In genomic region chr1:157039836-157040196, GRCm38 (mm10) we compare ENCODE assay signal across 8 mouse cellular contexts.
A peak's percentile ranks its signal among the peaks of the same experiment; 100 is the strongest.
DNase-seq lines count a peak whose midpoint lies in the region; ATAC-seq and TF ChIP-seq lines count a peak whose summit lies in the region.

No protein-coding gene starts in this region.

- no peaks in the 10 kb centered on the region for H3K27me3 ChIP-seq in lung, embryonic 16.5 days (ENCODE audit: control insufficient read depth, insufficient read depth, low read depth, low read length)
- no peaks in the 10 kb centered on the region for H3K27me3 ChIP-seq in forebrain, embryonic 12.5 days
- no peaks in the 10 kb centered on the region for H3K27me3 ChIP-seq in limb, embryonic 15.5 days
- H3K27me3 ChIP-seq in neural tube, embryonic 15.5 days (replicated peaks): no peaks in the 10 kb centered on the region

- no peak for TF ChIP-seq POLR2A in lung, adult 2 months (IDR thresholded peaks at IDR 0.05; ENCODE audit: borderline replicate concordance, extremely low read depth, low read depth, low read length)

- H3K4me1 ChIP-seq in lung, embryonic 16.5 days (replicated peaks; ENCODE audit: control insufficient read depth, insufficient read depth, low read length): peaks cover 33% of the 10 kb centered on the region
- H3K4me1 ChIP-seq in lung, adult 2 months (ENCODE audit: control insufficient read depth, insufficient read depth, low read length): peaks cover 14% of the 10 kb centered on the region
- peaks cover 47% of the 10 kb centered on the region for H3K4me1 ChIP-seq in forebrain, embryonic 12.5 days
- peaks cover 22% of the 10 kb centered on the region for H3K4me1 ChIP-seq in limb, embryonic 15.5 days
- H3K4me1 ChIP-seq in neural tube, embryonic 15.5 days: peaks cover 42% of the 10 kb centered on the region

- H3K4me2 ChIP-seq in lung, embryonic 16.5 days (ENCODE audit: low read depth, low read length): peak overlapping the region; percentile 50
- H3K4me2 ChIP-seq in forebrain, embryonic 12.5 days: peak overlapping the region; percentile 36
- no peak overlapping the region for H3K4me2 ChIP-seq in limb, embryonic 15.5 days
- H3K4me2 ChIP-seq in neural tube, embryonic 15.5 days: peak overlapping the region; percentile 36

- peak overlapping the region; percentile 16; the same call in 1 of the 2 replicates for H3K4me3 ChIP-seq in lung, embryonic 16.5 days (ENCODE audit: low read length)
- H3K4me3 ChIP-seq in lung, adult 2 months (replicated peaks; ENCODE audit: extremely low read depth, low read depth, low read length): no peak overlapping the region
- no peak overlapping the region for H3K4me3 ChIP-seq in forebrain, embryonic 12.5 days (replicated peaks)
- H3K4me3 ChIP-seq in limb, embryonic 15.5 days: no peak overlapping the region
- H3K4me3 ChIP-seq in neural tube, embryonic 15.5 days (replicated peaks): no peak overlapping the region

- peak overlapping the region; percentile 96 for H3K27ac ChIP-seq in lung, embryonic 16.5 days (ENCODE audit: low read length)
- peak overlapping the region; percentile 88 for H3K27ac ChIP-seq in forebrain, embryonic 12.5 days
- peak overlapping the region; percentile 57; the same call in 1 of the 2 replicates for H3K27ac ChIP-seq in limb, embryonic 15.5 days
- peak overlapping the region; percentile 72 for H3K27ac ChIP-seq in neural tube, embryonic 15.5 days (replicated peaks)

- TF ChIP-seq CTCF in lung, adult 2 months (IDR thresholded peaks at IDR 0.05; ENCODE audit: insufficient read depth, low read length): no peak

- 0% methylated on average over 4 of the region's 4 CpGs for WGBS in lung, embryonic 16.5 days
- WGBS in lung, adult 2 months: 10% methylated on average over 4 of the region's 4 CpGs
- WGBS in forebrain, embryonic 12.5 days: 13% methylated on average over 4 of the region's 4 CpGs
- WGBS in limb, embryonic 15.5 days: 31% methylated on average over 4 of the region's 4 CpGs
- 13% methylated on average over 4 of the region's 4 CpGs for WGBS in neural tube, embryonic 15.5 days

- no peaks in the 10 kb centered on the region for H3K36me3 ChIP-seq in lung, embryonic 16.5 days (ENCODE audit: control insufficient read depth, insufficient read depth, low read length)
- no peaks in the 10 kb centered on the region for H3K36me3 ChIP-seq in forebrain, embryonic 12.5 days (replicated peaks)
- no peaks in the 10 kb centered on the region for H3K36me3 ChIP-seq in limb, embryonic 15.5 days
- no peaks in the 10 kb centered on the region for H3K36me3 ChIP-seq in neural tube, embryonic 15.5 days

- peak; percentile 18 for ATAC-seq in lung, embryonic 16.5 days (ENCODE audit: low read depth)
- ATAC-seq in forebrain, embryonic 12.5 days (ENCODE audit: low FRiP score): peak; percentile 45
- ATAC-seq in limb, embryonic 15.5 days (ENCODE audit: insufficient number of reproducible peaks, low FRiP score, low TSS enrichment, low read depth): no peak
- peak; percentile 10; the same call in 1 of the 2 replicates for ATAC-seq in neural tube, embryonic 15.5 days (ENCODE audit: low FRiP score)

- peak overlapping the region; percentile 28; the same call in 1 of the 2 replicates for H3K9ac ChIP-seq in lung, embryonic 16.5 days (ENCODE audit: low read length)
- no peak overlapping the region for H3K9ac ChIP-seq in forebrain, embryonic 12.5 days
- no peak overlapping the region for H3K9ac ChIP-seq in limb, embryonic 15.5 days
- no peak overlapping the region for H3K9ac ChIP-seq in neural tube, embryonic 15.5 days (replicated peaks)

- no peaks in the 10 kb centered on the region for H3K9me3 ChIP-seq in lung, embryonic 16.5 days (ENCODE audit: control insufficient read depth, low read length)
- no peaks in the 10 kb centered on the region for H3K9me3 ChIP-seq in forebrain, embryonic 12.5 days
- H3K9me3 ChIP-seq in limb, embryonic 15.5 days: no peaks in the 10 kb centered on the region
- no peaks in the 10 kb centered on the region for H3K9me3 ChIP-seq in neural tube, embryonic 15.5 days (replicated peaks)

- DNase-seq in lung, adult 2 months: no peak
- no peak for DNase-seq in cerebellum, adult 9-10 months
- no peak for DNase-seq in layer of hippocampus, adult 11-12 months (ENCODE audit: low spot score)
- no peak for DNase-seq in gastrocnemius, postnatal 4 days (ENCODE audit: low spot score in 2 of 2)
